In genomic region chr4:153767713-153768112, GRCm38 (mm10) we compare ENCODE assay signal across 19 mouse cellular contexts.
"Had no signal": no experiment of that assay in that cellular context is flagged by ENCODE, and none has a peak within 500 bp of the region (broad histone marks: within the 10 kb centered on the region; RNA-seq: fewer than 3 reads in every experiment).

No protein-coding gene starts in this region.

- H3K9ac ChIP-seq: liver, embryonic 13.5 days; midbrain, embryonic 12.5 days had no signal

- H3K36me3 ChIP-seq: liver, embryonic 13.5 days; midbrain, embryonic 12.5 days had no signal

- H3K4me2 ChIP-seq: liver, embryonic 13.5 days; midbrain, embryonic 12.5 days had no signal

- H3K4me3 ChIP-seq: left cerebral cortex, adult 2 months; liver, embryonic 13.5 days; midbrain, embryonic 12.5 days; myocyte had no signal

- H3K27me3 ChIP-seq: liver, embryonic 13.5 days had no signal

- H3K4me1 ChIP-seq: liver, embryonic 13.5 days had no signal

- ATAC-seq: midbrain, embryonic 16.5 days had no signal

- H3K9me3 ChIP-seq: midbrain, embryonic 12.5 days had no signal

- DNase-seq: kidney, adult 9 months; kidney, postnatal 14 days; kidney, postnatal 4 days; layer of hippocampus, postnatal 36 days; liver, embryonic 13.5 days; lung, adult 2 months; lung, postnatal 14 days; lung, postnatal 4 days; right cerebral cortex, adult 18-20 months; right cerebral cortex, postnatal 14 days; right cerebral cortex, postnatal 4 days; thymus, adult 2 months; thymus, postnatal 14 days; thymus, postnatal 4 days had no signal

- H3K27ac ChIP-seq: left cerebral cortex, adult 2 months; liver, embryonic 13.5 days; midbrain, embryonic 12.5 days; stomach, postnatal 0 days had no signal
